Mouse (Mus musculus): ENCODE results near the gene Slc22a18.
"Not testable (repeated sequence)": the region's sequence is repeated elsewhere in the genome, so short reads cannot be mapped to it uniquely, and the experiment has no call there.

Gene Slc22a18

DNA sequence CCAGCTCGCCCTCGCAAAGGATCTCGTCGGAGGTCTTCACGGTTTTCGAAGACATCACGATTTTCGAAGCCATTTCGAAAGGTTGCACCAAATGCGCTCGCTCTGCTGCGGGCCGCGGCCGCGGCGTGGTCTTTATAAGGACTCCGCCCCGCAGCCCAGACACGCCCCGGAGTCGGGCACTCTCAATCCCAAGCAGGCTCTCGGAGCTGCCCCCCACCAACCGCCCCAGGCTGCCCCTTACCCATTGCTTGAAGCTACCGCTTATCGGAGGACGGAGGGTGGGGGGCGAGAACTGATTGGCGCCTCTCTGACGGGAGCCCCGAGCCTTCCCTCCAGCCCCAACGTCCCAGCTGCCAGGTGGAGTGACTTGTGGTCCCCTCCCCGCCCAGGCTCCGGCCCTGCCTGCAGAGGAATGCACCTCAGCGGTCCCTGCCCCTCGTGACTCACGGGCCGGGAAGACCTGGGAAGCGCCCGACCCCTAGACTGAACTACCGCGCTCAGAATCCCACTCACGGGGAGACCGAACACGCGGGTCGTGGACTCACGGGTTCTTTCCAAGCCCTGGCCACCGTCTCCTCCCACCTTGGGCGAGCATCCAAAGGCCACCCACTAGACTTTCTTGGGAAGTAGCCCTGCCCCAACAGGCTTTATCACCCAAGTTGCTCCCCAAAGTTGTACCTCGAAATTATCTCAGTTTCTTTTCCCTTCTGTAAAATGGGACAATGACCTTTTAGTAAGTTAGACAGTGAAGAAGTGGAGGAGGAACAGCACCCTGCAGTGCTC is 29.1 kb downstream of the Slc22a18 start, which contains the start of gene Phlda2:
Gene Phlda2, minus strand, starts transcription at position 733 of the 783 bp plus-strand sequence.
- no peak for DNase-seq (ENCODE audit: low read depth in 1 of 2, low spot score in 2 of 2)

GRCm38 (mm10) chr7:143503926-143504325 is 30.4 kb downstream of the Slc22a18 start:
- DNase-seq (ENCODE audit: low read depth in 1 of 2, low spot score in 2 of 2) = no peak

DNA sequence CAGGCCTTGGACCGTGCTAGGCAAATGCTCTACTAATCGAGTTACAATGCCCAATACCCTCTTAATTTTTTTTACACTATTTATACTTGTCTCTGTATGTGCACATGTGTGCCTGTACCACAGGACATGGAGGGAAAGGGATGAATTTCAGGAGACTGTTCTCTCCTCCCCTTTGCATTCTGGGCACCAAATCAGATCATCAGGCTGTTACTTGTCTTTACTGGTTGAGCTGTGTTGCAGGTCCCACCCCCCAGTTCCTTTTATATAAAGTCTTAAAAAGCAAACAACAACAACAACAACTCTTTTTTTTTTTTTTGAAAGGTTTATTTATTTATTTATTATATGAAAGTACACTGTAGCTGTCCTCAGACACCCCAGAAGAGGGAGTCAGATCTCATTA is 31.9 kb downstream of the Slc22a18 start:
- no peak for DNase-seq (ENCODE audit: low read depth in 1 of 2, low spot score in 2 of 2)

GRCm38 (mm10) chr7:143505823-143506222 is 32.3 kb downstream of the Slc22a18 start:
- peak; percentile 36 to 60 for DNase-seq (ENCODE audit: low read depth in 1 of 2, low spot score in 2 of 2)

DNA sequence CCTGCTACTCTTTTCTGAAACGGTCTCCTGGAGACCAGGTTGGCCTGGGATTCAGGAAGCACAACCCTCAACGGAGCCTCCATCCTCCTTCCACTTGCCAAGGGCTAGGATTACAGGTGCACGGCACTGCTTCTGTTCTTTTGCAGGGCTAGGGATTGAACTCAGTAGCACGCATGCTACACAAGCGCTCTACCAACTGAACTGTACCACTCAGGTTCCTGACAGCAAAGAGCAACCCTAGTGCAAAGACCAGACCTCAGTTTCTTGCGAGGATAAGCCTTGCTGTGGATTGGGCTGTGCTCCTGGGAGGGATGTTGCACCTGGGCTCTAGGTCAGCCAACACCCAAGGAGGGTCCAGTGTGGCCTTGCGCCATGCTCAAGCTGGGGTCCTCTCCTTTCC is 32.7 kb downstream of the Slc22a18 start:
- DNase-seq (ENCODE audit: low read depth in 1 of 2, low spot score in 2 of 2) = no peak

- DNase-seq (ENCODE audit: low read depth in 1 of 2, low spot score in 2 of 2) = no peak
Observed at GRCm38 (mm10) chr7:143506675-143507074, 33.1 kb downstream of the Slc22a18 start.

- no peak for DNase-seq (ENCODE audit: low read depth in 1 of 2, low spot score in 2 of 2)
Observed at GRCm38 (mm10) chr7:143509566-143509965, 36.0 kb downstream of the Slc22a18 start.

GRCm38 (mm10) chr7:143510593-143511334 is 37.2 kb downstream of the Slc22a18 start:
- no peak for DNase-seq (ENCODE audit: low read depth in 1 of 2, low spot score in 2 of 2)

GRCm38 (mm10) chr7:143511335-143511712 is 37.8 kb downstream of the Slc22a18 start:
- DNase-seq (ENCODE audit: low read depth in 1 of 2, low spot score in 2 of 2) = no peak

DNA sequence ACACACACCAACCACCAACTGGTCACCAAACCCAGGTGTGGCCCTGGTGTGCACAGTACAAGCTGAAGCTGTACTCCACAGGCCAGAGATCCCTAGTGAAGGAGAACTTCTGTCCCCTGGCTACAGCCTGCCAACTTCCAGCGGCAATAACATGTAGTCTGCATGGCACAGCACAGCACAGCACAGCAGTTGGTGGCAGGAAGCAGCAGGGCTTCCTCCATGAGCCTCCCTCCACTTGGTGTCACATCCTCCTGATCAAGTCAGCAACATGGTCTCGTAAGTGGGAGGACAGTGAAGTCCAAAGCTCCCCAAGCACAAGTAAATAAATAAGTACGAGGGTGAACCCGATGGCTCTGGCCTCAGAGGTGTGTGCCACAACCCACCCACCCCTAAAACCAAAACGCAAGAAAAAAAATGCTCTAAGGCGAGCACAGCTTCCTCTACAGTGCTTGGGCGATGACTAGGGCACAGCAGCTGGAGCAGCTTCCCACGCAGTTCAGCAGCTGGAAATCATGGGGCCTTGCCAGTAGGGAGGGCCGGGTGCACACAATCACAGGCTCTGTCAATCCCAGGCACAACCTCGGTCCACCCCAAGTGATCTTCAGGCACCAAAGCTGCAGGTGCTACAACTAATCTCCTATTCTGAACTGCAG is 40.4 kb downstream of the Slc22a18 start:
- DNase-seq (ENCODE audit: low read depth in 1 of 2, low spot score in 2 of 2) = no peak

- no peak for DNase-seq (ENCODE audit: low read depth in 1 of 2, low spot score in 2 of 2)
Observed at GRCm38 (mm10) chr7:143514416-143514768, 40.9 kb downstream of the Slc22a18 start.

- DNase-seq (ENCODE audit: low read depth in 1 of 2, low spot score in 2 of 2) = no peak
Observed at GRCm38 (mm10) chr7:143519333-143519732, 45.8 kb downstream of the Slc22a18 start.

DNA sequence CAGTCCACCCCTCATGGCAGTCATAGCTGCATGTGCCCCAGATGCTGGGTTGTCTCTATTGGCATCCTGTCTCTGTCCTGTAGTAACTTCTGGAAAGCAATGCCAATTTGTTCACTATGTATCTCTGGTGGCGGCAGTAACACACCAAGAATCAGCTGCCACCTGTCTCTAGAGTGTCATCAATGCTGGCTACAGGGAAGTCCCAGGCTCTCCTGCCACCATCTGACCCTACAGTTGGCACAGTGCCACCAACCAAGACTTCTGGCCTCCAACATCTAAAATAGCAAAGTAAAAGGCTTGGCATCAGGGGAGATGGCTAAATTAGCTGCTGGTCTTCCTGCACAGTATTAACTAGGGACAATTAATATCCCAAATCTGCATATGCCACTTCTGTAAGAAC is 58.9 kb downstream of the Slc22a18 start:
- DNase-seq (ENCODE audit: low read depth in 1 of 2, low spot score in 2 of 2) = no peak

DNA sequence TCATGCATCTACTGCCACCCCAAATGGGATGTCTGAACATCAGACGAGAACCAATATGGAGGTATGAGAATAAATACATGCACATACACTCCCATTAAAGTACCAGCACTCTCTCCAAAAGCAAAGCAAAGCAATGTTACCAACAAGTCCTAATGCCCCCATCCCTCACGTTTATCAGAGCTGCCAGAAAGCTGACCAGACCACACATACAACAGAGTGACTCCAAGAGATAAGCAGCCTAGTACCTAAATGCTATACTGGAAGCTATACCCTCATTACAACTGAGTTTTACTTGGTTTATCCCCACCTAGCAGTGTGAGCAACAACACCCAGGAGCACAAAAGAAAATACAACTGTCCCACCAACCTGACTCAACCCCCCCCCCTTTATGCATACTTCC is 59.7 kb downstream of the Slc22a18 start:
- DNase-seq (ENCODE audit: low read depth in 1 of 2, low spot score in 2 of 2) = no peak

- DNase-seq (ENCODE audit: low read depth in 1 of 2, low spot score in 2 of 2) = no peak
Observed at GRCm38 (mm10) chr7:143536251-143536650, 62.7 kb downstream of the Slc22a18 start.

GRCm38 (mm10) chr7:143538229-143538628 is 64.7 kb downstream of the Slc22a18 start:
- DNase-seq (ENCODE audit: low read depth in 1 of 2, low spot score in 2 of 2) = not testable (repeated sequence)

DNA sequence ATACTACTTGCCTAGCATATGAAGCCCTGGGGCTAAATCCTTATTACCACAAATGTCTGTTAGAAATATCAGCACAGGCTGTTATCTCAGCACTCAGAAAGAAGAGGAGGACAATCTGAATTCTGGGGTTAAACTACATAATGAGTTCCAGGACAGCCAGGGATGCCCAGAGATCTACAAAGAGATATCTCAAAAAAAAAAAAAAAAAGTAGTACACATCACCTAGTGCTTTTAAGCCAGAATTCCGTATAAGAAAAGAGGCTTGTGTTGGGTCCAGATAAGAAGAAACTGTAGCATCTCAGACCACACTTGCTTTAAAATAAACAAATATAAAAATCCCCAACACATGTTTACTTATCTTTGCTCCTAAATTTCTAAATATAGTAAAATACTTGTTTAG is 65.1 kb downstream of the Slc22a18 start:
- DNase-seq (ENCODE audit: low read depth in 1 of 2, low spot score in 2 of 2) = no peak

DNA sequence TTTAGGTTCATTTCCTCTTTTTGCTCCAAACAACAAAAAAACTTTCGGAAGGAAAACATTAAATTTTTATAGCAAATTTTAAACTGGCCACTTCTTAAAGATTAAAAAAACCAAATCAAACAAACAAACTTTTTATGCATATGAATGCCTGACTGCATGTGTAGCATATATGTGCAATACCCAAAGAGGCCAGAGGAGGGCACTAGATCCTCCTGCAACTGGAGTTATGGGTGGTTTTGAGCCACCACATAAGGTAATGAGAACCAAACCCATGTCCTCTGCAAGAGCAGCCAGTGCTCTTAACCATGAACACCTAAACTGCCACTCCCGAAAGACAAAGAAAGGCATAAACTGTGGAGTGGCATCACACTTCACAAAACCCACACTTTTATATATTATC is 70.8 kb downstream of the Slc22a18 start:
- peak; percentile 16 for DNase-seq (ENCODE audit: low read depth in 1 of 2, low spot score in 2 of 2)

GRCm38 (mm10) chr7:143546554-143546953 is 73.0 kb downstream of the Slc22a18 start:
- no peak for DNase-seq (ENCODE audit: low read depth in 1 of 2, low spot score in 2 of 2)

GRCm38 (mm10) chr7:143548231-143548961 is 74.9 kb downstream of the Slc22a18 start:
- DNase-seq (ENCODE audit: low read depth in 1 of 2, low spot score in 2 of 2) = peak; percentile 48 to 58
